Mouse (Mus musculus) thymus, adult 2 months (tissue): ENCODE data around the gene Rem2. TPM values are rescaled to one million over a fixed set of nuclear protein-coding genes. Genes with fewer than 3 reads are reported as not detected.

Experiments
- DNase-seq: peaks from one replicate; pipeline ENCODE4 v3.0.0; 2021
- H3K27ac ChIP-seq: fragments of 200-500 bp; 2 replicates; pipeline ENCODE4 v1.5.1; 2012; ENCODE audit warnings: low read length, control low read depth; ENCODE audit not compliant: control insufficient read depth, insufficient read depth
- H3K27me3 ChIP-seq: fragments of 200-500 bp; 2 replicates; pipeline ENCODE4 v1.6.1; 2012; ENCODE audit warnings: mild to moderate bottlenecking, low read length, moderate library complexity, mixed read lengths; ENCODE audit not compliant: control insufficient read depth, insufficient read depth
- H3K36me3 ChIP-seq: fragments of 200-500 bp; 2 replicates; pipeline ENCODE4 v1.6.1; 2012; ENCODE audit warnings: mild to moderate bottlenecking, low read length, moderate library complexity; ENCODE audit not compliant: control insufficient read depth, insufficient read depth
- H3K4me1 ChIP-seq: fragments of 200-500 bp; replicated peaks from 2 replicates; pipeline ENCODE4 v1.6.1; 2012; ENCODE audit warnings: low read length; ENCODE audit not compliant: control insufficient read depth, insufficient read depth
- H3K4me3 ChIP-seq: fragments of 200-500 bp; 2 replicates; pipeline ENCODE4 v1.5.1; 2012; ENCODE audit warnings: mild to moderate bottlenecking, low read length, control low read depth, moderate library complexity; ENCODE audit not compliant: control insufficient read depth, insufficient read depth
- CTCF ChIP-seq: fragments of 200-500 bp; IDR thresholded peaks from 2 replicates; pipeline ENCODE4 v1.5.1; 2012; ENCODE audit warnings: mild to moderate bottlenecking, control low read depth, low read length, moderate library complexity, borderline replicate concordance; ENCODE audit not compliant: control insufficient read depth, poor library complexity, insufficient read depth; ENCODE audit errors: extremely low read depth
- POLR2A ChIP-seq: fragments of 200-500 bp; IDR thresholded peaks from 2 replicates; pipeline ENCODE4 v1.6.1; 2012; ENCODE audit warnings: mild to moderate bottlenecking, low read length, control low read depth, moderate library complexity; ENCODE audit not compliant: control insufficient read depth, poor library complexity, insufficient read depth; ENCODE audit errors: extremely low read depth
- WGBS: fragments of 180-500 bp; shearing (Covaris S2); methylation state at CpG from one replicate; pipeline ENCODE4 v1.1.7; 2018; 5-methylcytosine and 5-hydroxymethylcytosine counted together
- polyA plus RNA-seq: library from polyadenylated mRNA; depleted of rRNA; stranded (reverse); fragments of >200 nt; gene quantifications from 2 replicates; pipeline ENCODE4 v1.2.3, GENCODE M21; 2012; rRNA removed

Gene Rem2
- polyA plus RNA-seq, 1 experiment = 1.00 TPM

GRCm38 (mm10) chr14:54528446-54529111 is 52.7 kb downstream of the Rem2 start:
- Histone ChIP-seq H3K4me3 (no peak overlapping the region), H3K4me1 (peaks cover 13% of the 10 kb centered on the region), H3K27me3 (no peaks in the 10 kb centered on the region), H3K36me3 (no peaks in the 10 kb centered on the region), H3K27ac (no peak overlapping the region)
- WGBS = 14% methylated on average over 17 of the region's 17 CpGs
- peak; percentile 89 for DNase-seq
- TF ChIP-seq CTCF (peak; percentile 24; the same call in 1 of the 2 replicates), POLR2A (no peak)

Other genes with a start within 250 kb of the Rem2 start
- 513 and 641 TPM in 2 replicates for gene Dad1, start 222.0 kb upstream of the Rem2 start, polyA plus RNA-seq
- gene Abhd4, start 221.9 kb upstream of the Rem2 start, polyA plus RNA-seq = 21.5 and 23.6 TPM in 2 replicates
- gene Olfr49, start 191.2 kb upstream of the Rem2 start, polyA plus RNA-seq = not detected in 2 replicates
- gene Oxa1l, start 115.3 kb upstream of the Rem2 start, polyA plus RNA-seq = 177 and 188 TPM in 2 replicates
- gene Slc7a7, start 58.3 kb upstream of the Rem2 start, polyA plus RNA-seq = 24.2 and 29.3 TPM in 2 replicates
- 211 and 214 TPM in 2 replicates for gene Mrpl52, start 49.2 kb upstream of the Rem2 start, polyA plus RNA-seq
- 76.5 and 89.3 TPM in 2 replicates for gene Mmp14, start 44.5 kb upstream of the Rem2 start, polyA plus RNA-seq
- 308 and 317 TPM in 2 replicates for gene Lrp10, start 12.0 kb upstream of the Rem2 start, polyA plus RNA-seq
- 48.9 and 50.5 TPM in 2 replicates for gene Prmt5, start 41.4 kb downstream of the Rem2 start, polyA plus RNA-seq
- gene Haus4, start 78.5 kb downstream of the Rem2 start, polyA plus RNA-seq = 47.2 and 61.5 TPM in 2 replicates
- gene Ajuba, start 101.5 kb downstream of the Rem2 start, polyA plus RNA-seq = 13.9 and 17.6 TPM in 2 replicates
- 8.7 and 9.8 TPM in 2 replicates for gene 4931414P19Rik, start 129.9 kb downstream of the Rem2 start, polyA plus RNA-seq
- gene Psmb5, start 141.9 kb downstream of the Rem2 start, polyA plus RNA-seq = 239 and 266 TPM in 2 replicates
- 67.6 and 92.4 TPM in 2 replicates for gene Psmb11, start 145.3 kb downstream of the Rem2 start, polyA plus RNA-seq
- gene Gm17606, start 164.9 kb downstream of the Rem2 start, polyA plus RNA-seq = not detected in 2 replicates
- 138 and 142 TPM in 2 replicates for gene Cdh24, start 165.3 kb downstream of the Rem2 start, polyA plus RNA-seq
- gene 1700123O20Rik, start 210.1 kb downstream of the Rem2 start, polyA plus RNA-seq = 80.2 and 92.8 TPM in 2 replicates
- 238 and 263 TPM in 2 replicates for gene Acin1, start 210.8 kb downstream of the Rem2 start, polyA plus RNA-seq
- gene Gm29776, start 222.7 kb downstream of the Rem2 start, polyA plus RNA-seq = 0.09 and 0.14 TPM in 2 replicates
- gene Cebpe, start 236.1 kb downstream of the Rem2 start, polyA plus RNA-seq = 2.1 and 2.7 TPM in 2 replicates